Mouse (Mus musculus): Measurements from ENCODE around the gene Nmnat1. TPM values are rescaled to one million over a fixed set of nuclear protein-coding genes. Genes with fewer than 3 reads are reported as not detected.

Gene Nmnat1
- total and polyA plus RNA-seq, 3 experiments: 8.6 to 11.4 (median 10.9) TPM

- H3K27me3 ChIP-seq (replicated peaks): no peaks in the 10 kb centered on the region
- H3K79me2 ChIP-seq (replicated peaks; ENCODE audit: control insufficient read depth, extremely low read depth, insufficient read depth, poor library complexity, severe bottlenecking): peaks cover 21% of the 10 kb centered on the region
- H3K27ac ChIP-seq (ENCODE audit: insufficient read depth, low read depth): peak overlapping the region; percentile 26
- TF ChIP-seq CTCF (conservative IDR thresholded peaks at IDR 0.05 in 1 of 2, IDR thresholded peaks at IDR 0.05 in 1 of 2; ENCODE audit: low read depth in 2 of 2, low read length in 2 of 2) (peak in 1 of 2 experiments; percentile 59; a peak in 2 of 4 replicates), SMC3 (IDR thresholded peaks at IDR 0.05; ENCODE audit: low read depth, low read length) (peak; percentile 21; the same call in 1 of the 2 replicates), HCFC1 (IDR thresholded peaks at IDR 0.05; ENCODE audit: low read depth, low read length) (peak; percentile 44), ETS1 (conservative IDR thresholded peaks at IDR 0.05; ENCODE audit: low read depth, low read length) (peak; percentile 41; the same call in 1 of the 2 replicates), E2F4 (IDR thresholded peaks at IDR 0.05; ENCODE audit: insufficient replicate concordance, low read depth, low read length) (no peak), SIN3A (IDR thresholded peaks at IDR 0.05; ENCODE audit: low read length) (peak; percentile 70), GABPA (IDR thresholded peaks at IDR 0.05; ENCODE audit: insufficient replicate concordance, low read depth, low read length) (no peak), BHLHE40 (IDR thresholded peaks at IDR 0.05; ENCODE audit: low read depth, low read length) (peak; percentile 50; the same call in 1 of the 2 replicates), IRF4 (IDR thresholded peaks at IDR 0.05; ENCODE audit: low read depth, low read length) (peak; percentile 29; the same call in 1 of the 2 replicates), MYC (IDR thresholded peaks at IDR 0.05; ENCODE audit: low read depth, low read length) (peak; percentile 40), RAD21 (IDR thresholded peaks at IDR 0.05; ENCODE audit: low read depth, low read length) (peak; percentile 9), MAFK (IDR thresholded peaks at IDR 0.05; ENCODE audit: insufficient replicate concordance, low read length) (no peak), EP300 (IDR thresholded peaks at IDR 0.05; ENCODE audit: low read length) (peak; percentile 30; the same call in 1 of the 2 replicates), MXI1 (IDR thresholded peaks at IDR 0.05; ENCODE audit: low read depth, low read length) (peak; percentile 36; the same call in 1 of the 2 replicates), POLR2AphosphoS2 (IDR thresholded peaks at IDR 0.05; ENCODE audit: low read depth, low read length) (no peak), MEF2A (IDR thresholded peaks at IDR 0.05; ENCODE audit: borderline replicate concordance, low read depth, low read length) (peak; percentile 29; the same call in 1 of the 2 replicates), ZNF384 (IDR thresholded peaks at IDR 0.05; ENCODE audit: low read depth, low read length) (peak; percentile 90)
- H3K4me2 ChIP-seq (ENCODE audit: insufficient read depth, low read depth, poor library complexity, severe bottlenecking): peak overlapping the region; percentile 90; the same call in 1 of the 2 replicates
- peaks cover 26 to 44% of the 10 kb centered on the region in 2 experiments for H3K36me3 ChIP-seq (replicated peaks in 1 of 2; ENCODE audit: control insufficient read depth in 1 of 2, insufficient read depth in 1 of 2, low read length in 1 of 2)
- peak overlapping the region; percentile 75 for H3K9ac ChIP-seq (ENCODE audit: insufficient read depth, low read depth)
- dilution Hi-C loops (cut with MboI; ENCODE audit: extremely low pct_ligation_motif_present, extremely low pct_unique_long_range_greater_than_20kb, low sequenced_read_pairs) (no loop called here), in situ Hi-C loops (cut with MboI; ENCODE audit: low pct_ligation_motif_present, low pct_unique_long_range_greater_than_20kb, low sequenced_read_pairs) (no loop called here)
- H3K4me1 ChIP-seq (ENCODE audit: control insufficient read depth in 1 of 2, insufficient read depth in 2 of 2): peaks cover 5 to 35% of the 10 kb centered on the region in 2 experiments; a peak in 3 of 4 replicates
- DNase-seq (ENCODE audit: extremely low read depth): peak; percentile 65
- H3K9me3 ChIP-seq (replicated peaks; ENCODE audit: low read length): peaks cover 5% of the 10 kb centered on the region
- H3K4me3 ChIP-seq (replicated peaks in 1 of 3; ENCODE audit: low read depth in 2 of 3, low read length in 2 of 3, poor library complexity in 1 of 3): peak overlapping the region; percentile 85 to 91 (median 88)
These were observed 814 bp upstream of the Nmnat1 start for GRCm38 (mm10) chr4:149485825-149486206.

- no peak overlapping the region for H3K27ac ChIP-seq (ENCODE audit: insufficient read depth, low read depth)
These were observed 436 bp downstream of the Nmnat1 start for GRCm38 (mm10) chr4:149484566-149484965.

More at GRCm38 (mm10) chr4:149484566-149484965, 436 bp downstream of the Nmnat1 start:
- TF ChIP-seq ZC3H11A (IDR thresholded peaks at IDR 0.05; ENCODE audit: low read depth, low read length) (no peak), RAD21 (IDR thresholded peaks at IDR 0.05; ENCODE audit: low read depth, low read length) (no peak), CHD1 (IDR thresholded peaks at IDR 0.05; ENCODE audit: low read depth, low read length) (no peak), UBTF (IDR thresholded peaks at IDR 0.05; ENCODE audit: low read depth, low read length) (no peak), SIN3A (IDR thresholded peaks at IDR 0.05; ENCODE audit: low read length) (no peak), ZMIZ1 (IDR thresholded peaks at IDR 0.05; ENCODE audit: low read depth, low read length) (no peak), JUN (IDR thresholded peaks at IDR 0.05; ENCODE audit: insufficient read depth, low read depth, low read length) (no peak), KAT2A (IDR thresholded peaks at IDR 0.05; ENCODE audit: insufficient replicate concordance, low read length) (no peak), MYC (IDR thresholded peaks at IDR 0.05; ENCODE audit: low read depth, low read length) (no peak), NRF1 (IDR thresholded peaks at IDR 0.05; ENCODE audit: low read depth, low read length) (no peak), EP300 (IDR thresholded peaks at IDR 0.05; ENCODE audit: low read length) (no peak), HCFC1 (IDR thresholded peaks at IDR 0.05; ENCODE audit: low read depth, low read length) (no peak), ZNF384 (IDR thresholded peaks at IDR 0.05; ENCODE audit: low read depth, low read length) (no peak), GABPA (IDR thresholded peaks at IDR 0.05; ENCODE audit: insufficient replicate concordance, low read depth, low read length) (no peak), CTCF (conservative IDR thresholded peaks at IDR 0.05 in 1 of 2, IDR thresholded peaks at IDR 0.05 in 1 of 2; ENCODE audit: low read depth in 2 of 2, low read length in 2 of 2) (no peak), USF2 (conservative IDR thresholded peaks at IDR 0.05; ENCODE audit: low read depth, low read length) (no peak)
- Histone ChIP-seq H3K4me3 (replicated peaks in 1 of 3; ENCODE audit: low read depth in 2 of 3, low read length in 2 of 3, poor library complexity in 1 of 3) (peak overlapping the region; percentile 87 to 91 (median 88)), H3K4me2 (ENCODE audit: insufficient read depth, low read depth, poor library complexity, severe bottlenecking) (peak overlapping the region; percentile 88), H3K9me3 (replicated peaks; ENCODE audit: low read length) (no peaks in the 10 kb centered on the region), H3K79me2 (replicated peaks; ENCODE audit: control insufficient read depth, extremely low read depth, insufficient read depth, poor library complexity, severe bottlenecking) (peaks cover 21% of the 10 kb centered on the region), H3K9ac (ENCODE audit: insufficient read depth, low read depth) (peak overlapping the region; percentile 92), H3K4me1 (ENCODE audit: control insufficient read depth in 1 of 2, insufficient read depth in 2 of 2) (peaks cover 8 to 35% of the 10 kb centered on the region in 2 experiments; a peak in 3 of 4 replicates), H3K36me3 (replicated peaks in 1 of 2; ENCODE audit: control insufficient read depth in 1 of 2, insufficient read depth in 1 of 2, low read length in 1 of 2) (peaks cover 19 to 37% of the 10 kb centered on the region in 2 experiments), H3K27me3 (replicated peaks) (no peaks in the 10 kb centered on the region)
- dilution Hi-C loops (cut with MboI; ENCODE audit: extremely low pct_ligation_motif_present, extremely low pct_unique_long_range_greater_than_20kb, low sequenced_read_pairs) (no loop called here), in situ Hi-C loops (cut with MboI; ENCODE audit: low pct_ligation_motif_present, low pct_unique_long_range_greater_than_20kb, low sequenced_read_pairs) (no loop called here)
- no peak for DNase-seq (ENCODE audit: extremely low read depth)

Data from CH12.LX (cell line).